Comparison of ENCODE assay signal across 20 mouse cellular contexts in the genomic region with DNA sequence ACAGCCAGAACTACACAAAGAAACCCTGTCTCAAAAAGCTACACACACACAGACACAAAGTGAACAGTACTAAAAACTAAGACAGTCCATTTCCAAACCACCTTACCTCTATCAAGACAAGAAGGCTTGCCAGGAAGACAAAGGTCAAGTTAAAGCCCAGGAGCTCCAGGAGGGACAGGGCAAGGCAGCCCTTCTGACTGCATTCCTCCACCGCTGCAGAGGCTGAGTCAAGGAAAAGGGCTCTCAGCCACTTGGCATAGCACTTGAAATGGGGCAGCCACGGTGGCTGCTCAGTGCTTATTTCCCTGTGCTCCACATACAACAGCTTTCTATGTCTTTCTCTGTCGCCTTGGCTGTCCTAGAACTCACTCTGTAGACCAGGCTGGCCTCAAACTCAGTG. TPM values are rescaled to one million over a fixed set of nuclear protein-coding genes. Genes with fewer than 3 reads are reported as not detected.
DNase-seq lines count a peak whose midpoint lies in the region; ATAC-seq and TF ChIP-seq lines count a peak whose summit lies in the region.
"Had no signal": no experiment of that assay in that cellular context is flagged by ENCODE, and none has a peak within 500 bp of the region (broad histone marks: within the 10 kb centered on the region; RNA-seq: fewer than 3 reads in every experiment).

No protein-coding gene starts in this region.

- H3K4me3 ChIP-seq in kidney, adult 2 months (ENCODE audit: insufficient read depth, low read depth, low read length), result no peak overlapping the region
- H3K4me3 ChIP-seq in kidney, embryonic 16.5 days (ENCODE audit: low read length), result no peak overlapping the region
- H3K4me3 ChIP-seq in midbrain, embryonic 16.5 days (ENCODE audit: low read depth, low read length), result no peak overlapping the region
- H3K4me3 ChIP-seq: embryonic facial prominence, embryonic 13.5 days; forebrain, embryonic 12.5 days; heart, embryonic 15.5 days had no signal

- H3K9me3 ChIP-seq in kidney, embryonic 16.5 days (ENCODE audit: low read length), result no peaks in the 10 kb centered on the region
- H3K9me3 ChIP-seq in midbrain, embryonic 16.5 days (replicated peaks; ENCODE audit: control insufficient read depth, low read length, poor library complexity, severe bottlenecking), result no peaks in the 10 kb centered on the region
- H3K9me3 ChIP-seq: embryonic facial prominence, embryonic 13.5 days; forebrain, embryonic 12.5 days; heart, embryonic 15.5 days had no signal

- H3K36me3 ChIP-seq in kidney, adult 2 months (ENCODE audit: control insufficient read depth, insufficient read depth, low read length), result no peaks in the 10 kb centered on the region; the same call in 1 of the 2 replicates
- H3K36me3 ChIP-seq in kidney, embryonic 16.5 days (ENCODE audit: insufficient read depth, low read length), result peaks cover 68% of the 10 kb centered on the region
- peaks cover 57% of the 10 kb centered on the region for H3K36me3 ChIP-seq in midbrain, embryonic 16.5 days (ENCODE audit: control insufficient read depth, insufficient read depth, low read length)

- no peak for TF ChIP-seq CTCF in kidney, adult 2 months (conservative IDR thresholded peaks at IDR 0.05; ENCODE audit: insufficient read depth, insufficient read length, low read depth, low read length)

- H3K27me3 ChIP-seq in kidney, adult 2 months (replicated peaks; ENCODE audit: control insufficient read depth, insufficient read depth, low read length), result no peaks in the 10 kb centered on the region
- H3K27me3 ChIP-seq in kidney, embryonic 16.5 days (ENCODE audit: insufficient read depth, low read length), result no peaks in the 10 kb centered on the region
- no peaks in the 10 kb centered on the region for H3K27me3 ChIP-seq in midbrain, embryonic 16.5 days (ENCODE audit: control insufficient read depth, insufficient read depth, low read depth, low read length)
- H3K27me3 ChIP-seq: embryonic facial prominence, embryonic 13.5 days; forebrain, embryonic 12.5 days; heart, embryonic 15.5 days had no signal

- H3K27ac ChIP-seq in kidney, adult 2 months (ENCODE audit: insufficient read depth, low read depth, low read length), result peak overlapping the region; percentile 78
- no peak overlapping the region for H3K27ac ChIP-seq in kidney, embryonic 16.5 days (ENCODE audit: low read length)
- H3K27ac ChIP-seq in midbrain, embryonic 16.5 days (ENCODE audit: low read length), result no peak overlapping the region
- H3K27ac ChIP-seq: embryonic facial prominence, embryonic 13.5 days; forebrain, embryonic 12.5 days; heart, embryonic 15.5 days had no signal

- ATAC-seq in kidney, embryonic 16.5 days (ENCODE audit: low FRiP score, low TSS enrichment), result no peak
- no peak for ATAC-seq in midbrain, embryonic 16.5 days
- ATAC-seq: forebrain, embryonic 16.5 days had no signal

- peaks cover 7% of the 10 kb centered on the region; the same call in 1 of the 2 replicates for H3K4me1 ChIP-seq in kidney, adult 2 months (ENCODE audit: control insufficient read depth, insufficient read depth, low read length)
- no peaks in the 10 kb centered on the region for H3K4me1 ChIP-seq in kidney, embryonic 16.5 days (ENCODE audit: insufficient read depth, low read length)
- H3K4me1 ChIP-seq in midbrain, embryonic 16.5 days (ENCODE audit: control insufficient read depth, insufficient read depth, low read length), result no peaks in the 10 kb centered on the region; the same call in 1 of the 2 replicates
- H3K4me1 ChIP-seq: heart, embryonic 15.5 days had no signal

- H3K9ac ChIP-seq in kidney, embryonic 16.5 days (replicated peaks; ENCODE audit: low read length), result no peak overlapping the region
- no peak overlapping the region for H3K9ac ChIP-seq in midbrain, embryonic 16.5 days (ENCODE audit: low read depth, low read length)
- H3K9ac ChIP-seq: embryonic facial prominence, embryonic 13.5 days; forebrain, embryonic 12.5 days; heart, embryonic 15.5 days had no signal

- DNase-seq in kidney, adult 2 months, result peak; percentile 91
- DNase-seq in adipocyte (ENCODE audit: low spot score), result peak; percentile 40
- DNase-seq in kidney, adult 8-10 months, result peak; percentile 73 to 86
- DNase-seq in kidney, postnatal 25 days, result peak; percentile 68 to 86
- DNase-seq in spleen, postnatal 10 days (ENCODE audit: low spot score in 2 of 2), result no peak
- DNase-seq in urinary bladder, postnatal 4 days (ENCODE audit: low spot score in 2 of 2), result no peak
- DNase-seq: adrenal gland, adult 8-10 months; cerebellum, adult 18-20 months; cerebellum, adult 9-11 months; cerebellum, postnatal 36 days; gastrocnemius, postnatal 10 days; heart, adult 18-20 months; heart, postnatal 14 days had no signal

- no peak overlapping the region for H3K4me2 ChIP-seq in kidney, embryonic 16.5 days (replicated peaks; ENCODE audit: low read depth, low read length)
- H3K4me2 ChIP-seq in midbrain, embryonic 16.5 days (ENCODE audit: low read length), result no peak overlapping the region
- H3K4me2 ChIP-seq: embryonic facial prominence, embryonic 13.5 days; forebrain, embryonic 12.5 days; heart, embryonic 11.5 days; heart, embryonic 15.5 days had no signal

- TF ChIP-seq POLR2A in kidney, adult 2 months (IDR thresholded peaks at IDR 0.05; ENCODE audit: low read depth, low read length), result no peak

- 68% methylated on average over 3 of the region's 3 CpGs for WGBS in kidney, adult 2 months
- WGBS in kidney, embryonic 16.5 days, result 96% methylated on average over 3 of the region's 3 CpGs
- WGBS in midbrain, embryonic 16.5 days, result 91% methylated on average over 3 of the region's 3 CpGs

RNA-seq across cellular contexts. Expression of a gene that starts 14.6 kb away (rescaled TPM):
- polyA plus RNA-seq in kidney, adult 2 months (2012; rRNA removed), result 28.8 and 32.3 TPM in 2 replicates
- polyA plus RNA-seq in kidney, embryonic 16.5 days (2015; fragmentation: Nextera tagmentation; extraction: Ambion mirVana), result 6.4 and 6.8 TPM in 2 replicates
- polyA plus RNA-seq in midbrain, embryonic 16.5 days (2015; fragmentation: Nextera tagmentation; extraction: Ambion mirVana), result 36.5 and 36.9 TPM in 2 replicates

RNA-seq across cellular contexts. Expression of a gene that starts 14.9 kb away (rescaled TPM):
- polyA plus RNA-seq in kidney, adult 2 months (2012; rRNA removed), result 36.3 and 48.4 TPM in 2 replicates
- polyA plus RNA-seq in kidney, embryonic 16.5 days (2015; fragmentation: Nextera tagmentation; extraction: Ambion mirVana), result 26.5 and 28.1 TPM in 2 replicates
- 21.5 and 22.2 TPM in 2 replicates for polyA plus RNA-seq in midbrain, embryonic 16.5 days (2015; fragmentation: Nextera tagmentation; extraction: Ambion mirVana)

RNA-seq across cellular contexts. Expression of a gene that starts 23.5 kb away (rescaled TPM):
- 0.30 and 0.58 TPM in 2 replicates for polyA plus RNA-seq in kidney, adult 2 months (2012; rRNA removed)
- polyA plus RNA-seq in kidney, embryonic 16.5 days (2015; fragmentation: Nextera tagmentation; extraction: Ambion mirVana), result 0.41 and 1.00 TPM in 2 replicates
- 2.4 and 3.3 TPM in 2 replicates for polyA plus RNA-seq in midbrain, embryonic 16.5 days (2015; fragmentation: Nextera tagmentation; extraction: Ambion mirVana)
- polyA plus RNA-seq: forebrain, embryonic 16.5 days had no signal

RNA-seq across cellular contexts. Expression of a gene that starts 38.4 kb away (rescaled TPM):
- polyA plus RNA-seq in kidney, adult 2 months (2012; rRNA removed), result not detected in 2 replicates
- polyA plus RNA-seq in kidney, embryonic 16.5 days (2015; fragmentation: Nextera tagmentation; extraction: Ambion mirVana), result 0.21 TPM in 1 of 2 replicates, not detected in the other
- polyA plus RNA-seq in midbrain, embryonic 16.5 days (2015; fragmentation: Nextera tagmentation; extraction: Ambion mirVana), result not detected in 2 replicates
- polyA plus RNA-seq: forebrain, embryonic 12.5 days; forebrain, embryonic 16.5 days had no signal

Comparison
In these comparisons a context has a peak if more than half of its experiments do, and no peak if none do; other contexts are left out.
1. DNase-seq: peak in kidney, adult 2 months (single experiment), adipocyte (single experiment), kidney, adult 8-10 months (2 of 2) and kidney, postnatal 25 days (2 of 2); none in spleen, postnatal 10 days (0 of 2) and urinary bladder, postnatal 4 days (0 of 2).